ENCODE assay signal across 19 mouse cellular contexts in the genomic region with DNA sequence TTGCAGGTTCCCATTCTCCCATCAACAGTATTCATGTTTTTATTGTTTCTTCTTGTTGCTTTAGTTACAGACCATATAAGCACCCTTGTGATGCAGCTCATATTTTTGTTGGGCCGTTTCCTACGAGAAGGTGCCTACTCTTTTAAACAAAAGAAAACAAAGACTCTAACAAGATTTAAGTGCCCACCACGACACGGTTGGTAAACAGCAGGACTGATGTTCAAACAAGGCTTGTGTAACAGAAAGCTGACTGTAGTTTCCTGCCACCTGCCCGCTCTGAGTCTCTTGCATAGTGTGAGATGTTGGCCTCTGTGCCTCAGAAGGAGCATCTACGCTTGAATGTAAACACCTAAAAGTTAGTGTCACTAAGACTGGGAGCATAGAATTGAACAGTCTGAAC. TPM values are rescaled to one million over a fixed set of nuclear protein-coding genes. Genes with fewer than 3 reads are reported as not detected.
DNase-seq lines count a peak whose midpoint lies in the region; ATAC-seq and TF ChIP-seq lines count a peak whose summit lies in the region.
"Had no signal": no experiment of that assay in that cellular context is flagged by ENCODE, and none has a peak within 500 bp of the region (broad histone marks: within the 10 kb centered on the region; RNA-seq: fewer than 3 reads in every experiment).

No protein-coding gene starts in this region.

- no peaks in the 10 kb centered on the region for H3K27me3 ChIP-seq in kidney, adult 2 months (replicated peaks; ENCODE audit: control insufficient read depth, insufficient read depth, low read length)
- H3K27me3 ChIP-seq in liver, embryonic 15.5 days = no peaks in the 10 kb centered on the region
- no peaks in the 10 kb centered on the region for H3K27me3 ChIP-seq in stomach, embryonic 15.5 days (replicated peaks)
- H3K27me3 ChIP-seq: embryonic facial prominence, embryonic 13.5 days had no signal

- no peak overlapping the region for H3K4me3 ChIP-seq in kidney, adult 2 months (ENCODE audit: insufficient read depth, low read depth, low read length)
- no peak overlapping the region for H3K4me3 ChIP-seq in lung, adult 2 months (replicated peaks; ENCODE audit: extremely low read depth, low read depth, low read length)
- H3K4me3 ChIP-seq in liver, embryonic 15.5 days (replicated peaks) = no peak overlapping the region
- H3K4me3 ChIP-seq in stomach, embryonic 15.5 days (replicated peaks) = no peak overlapping the region
- H3K4me3 ChIP-seq: embryonic facial prominence, embryonic 13.5 days; heart, embryonic 15.5 days; hindbrain, embryonic 10.5 days had no signal

- WGBS in kidney, adult 2 months = 43% methylated on average over 6 of the region's 6 CpGs
- 49% methylated on average over 6 of the region's 6 CpGs for WGBS in lung, adult 2 months
- WGBS in liver, embryonic 15.5 days (ENCODE audit: insufficient replicate concordance) = 41% methylated on average over 6 of the region's 6 CpGs
- 41% methylated on average over 6 of the region's 6 CpGs for WGBS in stomach, embryonic 15.5 days

- TF ChIP-seq CTCF in kidney, adult 2 months (conservative IDR thresholded peaks at IDR 0.05; ENCODE audit: insufficient read depth, insufficient read length, low read depth, low read length) = no peak
- no peak for TF ChIP-seq CTCF in lung, adult 2 months (IDR thresholded peaks at IDR 0.05; ENCODE audit: insufficient read depth, low read length)

- 0 out of 2 replicates have a peak overlapping the region, but pooled peaks have one; percentile 40 for H3K27ac ChIP-seq in kidney, adult 2 months (ENCODE audit: insufficient read depth, low read depth, low read length)
- peak overlapping the region; percentile 53; the same call in 1 of the 2 replicates for H3K27ac ChIP-seq in liver, embryonic 15.5 days (replicated peaks)
- H3K27ac ChIP-seq in stomach, embryonic 15.5 days = peak overlapping the region; percentile 84
- H3K27ac ChIP-seq: embryonic facial prominence, embryonic 13.5 days; heart, embryonic 15.5 days had no signal

- no peak for TF ChIP-seq POLR2A in kidney, adult 2 months (IDR thresholded peaks at IDR 0.05; ENCODE audit: low read depth, low read length)
- TF ChIP-seq POLR2A in lung, adult 2 months (IDR thresholded peaks at IDR 0.05; ENCODE audit: borderline replicate concordance, extremely low read depth, low read depth, low read length) = no peak

- no peak for ATAC-seq in liver, embryonic 15.5 days (ENCODE audit: insufficient read depth)
- no peak for ATAC-seq in stomach, embryonic 15.5 days (ENCODE audit: insufficient read depth, low FRiP score, low read depth)
- ATAC-seq: forebrain, postnatal 0 days had no signal

- no peaks in the 10 kb centered on the region for H3K9me3 ChIP-seq in liver, embryonic 15.5 days (replicated peaks)
- no peaks in the 10 kb centered on the region for H3K9me3 ChIP-seq in stomach, embryonic 15.5 days
- H3K9me3 ChIP-seq: embryonic facial prominence, embryonic 13.5 days; G1E; heart, embryonic 15.5 days; hindbrain, embryonic 10.5 days had no signal

- H3K4me2 ChIP-seq in liver, embryonic 15.5 days = peak overlapping the region; percentile 18
- H3K4me2 ChIP-seq in stomach, embryonic 15.5 days = 0 out of 2 replicates have a peak overlapping the region, but pooled peaks have one; percentile 3
- H3K4me2 ChIP-seq: embryonic facial prominence, embryonic 13.5 days; heart, embryonic 15.5 days had no signal

- no peaks in the 10 kb centered on the region for H3K36me3 ChIP-seq in kidney, adult 2 months (ENCODE audit: control insufficient read depth, insufficient read depth, low read length)
- no peaks in the 10 kb centered on the region for H3K36me3 ChIP-seq in liver, embryonic 15.5 days (replicated peaks)
- no peaks in the 10 kb centered on the region for H3K36me3 ChIP-seq in stomach, embryonic 15.5 days
- H3K36me3 ChIP-seq: embryonic facial prominence, embryonic 13.5 days; G1E; heart, embryonic 15.5 days; hindbrain, embryonic 10.5 days had no signal

- H3K9ac ChIP-seq in liver, embryonic 15.5 days = no peak overlapping the region
- H3K9ac ChIP-seq in stomach, embryonic 15.5 days = no peak overlapping the region
- H3K9ac ChIP-seq: embryonic facial prominence, embryonic 13.5 days; forebrain, postnatal 0 days; heart, embryonic 15.5 days had no signal

- H3K4me1 ChIP-seq in kidney, adult 2 months (ENCODE audit: control insufficient read depth, insufficient read depth, low read length) = peaks cover 6% of the 10 kb centered on the region; the same call in 1 of the 2 replicates
- peaks cover 6% of the 10 kb centered on the region; the same call in 1 of the 2 replicates for H3K4me1 ChIP-seq in lung, adult 2 months (ENCODE audit: control insufficient read depth, insufficient read depth, low read length)
- H3K4me1 ChIP-seq in liver, embryonic 15.5 days (replicated peaks) = no peaks in the 10 kb centered on the region; the same call in 1 of the 2 replicates
- no peaks in the 10 kb centered on the region for H3K4me1 ChIP-seq in stomach, embryonic 15.5 days
- H3K4me1 ChIP-seq: embryonic facial prominence, embryonic 13.5 days; heart, embryonic 15.5 days had no signal

- no peak for DNase-seq in kidney, adult 2 months
- DNase-seq in kidney, adult 18-20 months = no peak
- DNase-seq in lung, adult 18-20 months = peak; percentile 63 to 70
- no peak for DNase-seq in lung, adult 2 months
- DNase-seq in heart, postnatal 10 days = no peak
- no peak for DNase-seq in right cerebral cortex, postnatal 36 days (ENCODE audit: low spot score in 2 of 2)
- DNase-seq: adrenal gland, postnatal 25 days; cerebellum, adult 11 months; cerebellum, postnatal 14 days; forebrain, postnatal 0 days; gastrocnemius, postnatal 36 days; retina, postnatal 1 day had no signal

- intact Hi-C loops in heart, postnatal 10 days (cut with DNase I) = no loop called here

RNA-seq across cellular contexts. Expression of a gene that starts 47.5 kb away (rescaled TPM):
- polyA plus RNA-seq in kidney, adult 2 months (2012; rRNA removed) = 97.2 and 115 TPM in 2 replicates
- polyA plus RNA-seq in lung, adult 2 months (2012; rRNA removed) = 45.1 and 56.6 TPM in 2 replicates
- polyA plus RNA-seq in liver, embryonic 15.5 days (2015; fragmentation: Nextera tagmentation; extraction: Ambion mirVana) = 4.5 and 4.7 TPM in 2 replicates
- 34.4 and 37.6 TPM in 2 replicates for polyA plus RNA-seq in stomach, embryonic 15.5 days (2015; fragmentation: Nextera tagmentation; extraction: Ambion mirVana)
- total RNA-seq in heart, postnatal 10 days (2021) = not detected
- total RNA-seq: adrenal gland, postnatal 25 days; gastrocnemius, postnatal 36 days; heart, adult 8-10 months had no signal
- polyA plus RNA-seq: G1E had no signal

Comparison
In these comparisons a context has a peak if more than half of its experiments do, and no peak if none do; other contexts are left out.
1. DNase-seq: peak in lung, adult 18-20 months (2 of 2); none in kidney, adult 2 months (single experiment), kidney, adult 18-20 months (single experiment), lung, adult 2 months (single experiment), heart, postnatal 10 days (0 of 2) and right cerebral cortex, postnatal 36 days (0 of 2).
2. Peak in every context shown above with its lines, with median percentiles within 50 percentile points of each other: H3K27ac ChIP-seq.